Comparison of ENCODE assay signal across 16 mouse cellular contexts in the genomic region with DNA sequence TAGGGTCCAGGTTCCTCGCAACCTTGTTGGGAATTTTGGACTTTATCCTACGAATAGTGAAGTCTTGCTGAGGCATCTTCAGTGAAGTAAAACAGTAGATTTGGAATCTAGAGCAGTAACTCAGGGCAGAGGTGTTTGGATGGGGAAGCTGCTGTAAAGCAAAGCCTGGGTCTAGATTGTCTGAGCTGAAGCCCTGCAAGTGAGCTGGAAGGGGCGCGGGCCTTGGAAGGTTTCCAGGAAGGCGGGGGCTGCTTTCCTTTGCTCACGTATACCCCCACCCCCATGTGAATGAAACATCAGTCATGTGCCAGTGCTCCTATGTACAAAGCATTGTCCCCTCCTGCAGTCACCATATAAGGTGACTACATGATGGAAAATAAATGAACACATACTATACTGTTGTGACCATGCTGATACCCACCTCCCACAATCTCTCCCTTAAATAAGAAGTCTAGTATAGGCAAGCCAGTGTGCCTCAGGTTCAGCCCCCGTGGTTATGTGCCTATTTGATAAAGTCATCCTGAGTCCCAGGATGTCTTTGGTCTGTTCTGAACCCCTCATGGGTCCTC.
DNase-seq lines count a peak whose midpoint lies in the region; ATAC-seq and TF ChIP-seq lines count a peak whose summit lies in the region.
"Had no signal": no experiment of that assay in that cellular context is flagged by ENCODE, and none has a peak within 500 bp of the region (broad histone marks: within the 10 kb centered on the region; RNA-seq: fewer than 3 reads in every experiment).

No protein-coding gene starts in this region.

- TF ChIP-seq POLR2A in ES-Bruce4 (IDR thresholded peaks at IDR 0.05; ENCODE audit: insufficient read depth, low read length), result no peak

- peak overlapping the region; percentile 26; the same call in 1 of the 2 replicates for H3K27ac ChIP-seq in hindbrain, embryonic 13.5 days
- H3K27ac ChIP-seq in hindbrain, embryonic 16.5 days (ENCODE audit: low read depth, low read length), result no peak overlapping the region
- H3K27ac ChIP-seq in ES-Bruce4 (ENCODE audit: insufficient read depth, low read length), result peak overlapping the region; percentile 91
- peak overlapping the region; percentile 91 for H3K27ac ChIP-seq in heart, embryonic 15.5 days
- H3K27ac ChIP-seq: embryonic facial prominence, embryonic 15.5 days; forebrain, embryonic 15.5 days; gastrocnemius, adult 2 months; midbrain, embryonic 12.5 days had no signal

- 0 out of 2 replicates have a peak, but pooled peaks cover 6% of the 10 kb centered on the region for H3K9me3 ChIP-seq in hindbrain, embryonic 13.5 days
- peaks cover 7% of the 10 kb centered on the region; the same call in 1 of the 2 replicates for H3K9me3 ChIP-seq in hindbrain, embryonic 16.5 days (ENCODE audit: control insufficient read depth, low read length)
- peaks cover 11% of the 10 kb centered on the region for H3K9me3 ChIP-seq in ES-Bruce4 (replicated peaks; ENCODE audit: control insufficient read depth, insufficient read depth, low read length, poor library complexity, severe bottlenecking)
- H3K9me3 ChIP-seq in heart, embryonic 15.5 days (replicated peaks), result no peaks in the 10 kb centered on the region
- H3K9me3 ChIP-seq: embryonic facial prominence, embryonic 15.5 days; forebrain, embryonic 15.5 days had no signal

- no peak overlapping the region for H3K9ac ChIP-seq in hindbrain, embryonic 13.5 days
- no peak overlapping the region for H3K9ac ChIP-seq in hindbrain, embryonic 16.5 days (ENCODE audit: low read depth, low read length)
- no peak overlapping the region for H3K9ac ChIP-seq in ES-Bruce4 (ENCODE audit: low read depth, poor library complexity, severe bottlenecking)
- no peak overlapping the region for H3K9ac ChIP-seq in heart, embryonic 15.5 days
- H3K9ac ChIP-seq: embryonic facial prominence, embryonic 15.5 days; forebrain, embryonic 15.5 days; midbrain, embryonic 12.5 days had no signal

- H3K4me3 ChIP-seq in hindbrain, embryonic 13.5 days, result no peak overlapping the region
- no peak overlapping the region for H3K4me3 ChIP-seq in hindbrain, embryonic 16.5 days (ENCODE audit: low read length)
- no peak overlapping the region for H3K4me3 ChIP-seq in ES-Bruce4 (ENCODE audit: low read depth, low read length)
- no peak overlapping the region for H3K4me3 ChIP-seq in heart, embryonic 15.5 days
- H3K4me3 ChIP-seq: embryonic facial prominence, embryonic 15.5 days; forebrain, embryonic 15.5 days; gastrocnemius, adult 2 months; midbrain, embryonic 12.5 days had no signal

- no peaks in the 10 kb centered on the region for H3K27me3 ChIP-seq in hindbrain, embryonic 13.5 days
- H3K27me3 ChIP-seq in hindbrain, embryonic 16.5 days (replicated peaks; ENCODE audit: control insufficient read depth, insufficient read depth, low read length), result no peaks in the 10 kb centered on the region
- no peaks in the 10 kb centered on the region for H3K27me3 ChIP-seq in ES-Bruce4 (ENCODE audit: control insufficient read depth, insufficient read depth, low read length, poor library complexity, severe bottlenecking)
- no peaks in the 10 kb centered on the region for H3K27me3 ChIP-seq in heart, embryonic 15.5 days
- H3K27me3 ChIP-seq: embryonic facial prominence, embryonic 15.5 days; forebrain, embryonic 15.5 days; midbrain, embryonic 12.5 days had no signal

- no peak for TF ChIP-seq EP300 in ES-Bruce4 (IDR thresholded peaks at IDR 0.05; ENCODE audit: insufficient read depth, low read depth, low read length)

- DNase-seq in layer of hippocampus, adult 9-11 months, result peak; percentile 2
- no peak for DNase-seq in layer of hippocampus, adult 18-20 months (ENCODE audit: low spot score in 2 of 2)
- DNase-seq: cerebellum, adult 18-20 months; gastrocnemius, adult 2 months; liver; right cerebral cortex, postnatal 4 days; thymus, postnatal 14 days had no signal

- ATAC-seq in hindbrain, embryonic 13.5 days (ENCODE audit: low FRiP score), result no peak
- ATAC-seq in hindbrain, embryonic 16.5 days, result no peak
- no peak for ATAC-seq in heart, embryonic 15.5 days (replicated peaks; ENCODE audit: insufficient number of reproducible peaks, insufficient read depth, low FRiP score, low read depth)
- ATAC-seq in erythroid progenitor cell, adult 5-6 weeks (replicated peaks; ENCODE audit: low FRiP score, poor library complexity, severe bottlenecking), result no peak
- ATAC-seq: CD4-positive, CD25-positive, alpha-beta regulatory T cell, adult 4 months had no signal

- TF ChIP-seq CTCF in ES-Bruce4 (IDR thresholded peaks at IDR 0.05; ENCODE audit: low read depth, low read length), result no peak

- WGBS in hindbrain, embryonic 13.5 days, result 74% methylated on average over 7 of the region's 7 CpGs
- 69% methylated on average over 7 of the region's 7 CpGs for WGBS in hindbrain, embryonic 16.5 days
- WGBS in heart, embryonic 15.5 days, result 58% methylated on average over 7 of the region's 7 CpGs

- H3K36me3 ChIP-seq in hindbrain, embryonic 13.5 days, result 0 out of 2 replicates have a peak, but pooled peaks cover 3% of the 10 kb centered on the region
- H3K36me3 ChIP-seq in hindbrain, embryonic 16.5 days (ENCODE audit: control insufficient read depth, insufficient read depth, low read length), result no peaks in the 10 kb centered on the region
- H3K36me3 ChIP-seq in ES-Bruce4 (ENCODE audit: control insufficient read depth, insufficient read depth, low read length, poor library complexity, severe bottlenecking), result no peaks in the 10 kb centered on the region
- no peaks in the 10 kb centered on the region for H3K36me3 ChIP-seq in heart, embryonic 15.5 days
- H3K36me3 ChIP-seq: embryonic facial prominence, embryonic 15.5 days; forebrain, embryonic 15.5 days; midbrain, embryonic 12.5 days had no signal

- no peak overlapping the region for H3K4me2 ChIP-seq in hindbrain, embryonic 13.5 days
- H3K4me2 ChIP-seq in hindbrain, embryonic 16.5 days (ENCODE audit: low read length), result no peak overlapping the region
- H3K4me2 ChIP-seq in heart, embryonic 15.5 days, result no peak overlapping the region
- H3K4me2 ChIP-seq: embryonic facial prominence, embryonic 15.5 days; forebrain, embryonic 15.5 days; midbrain, embryonic 12.5 days had no signal

- H3K4me1 ChIP-seq in hindbrain, embryonic 13.5 days (replicated peaks), result peaks cover 11% of the 10 kb centered on the region; the same call in 1 of the 2 replicates
- peaks cover 6% of the 10 kb centered on the region for H3K4me1 ChIP-seq in hindbrain, embryonic 16.5 days (ENCODE audit: control insufficient read depth, insufficient read depth, low read depth, low read length)
- H3K4me1 ChIP-seq in ES-Bruce4 (ENCODE audit: control insufficient read depth, insufficient read depth, low read length), result no peaks in the 10 kb centered on the region
- peaks cover 18% of the 10 kb centered on the region for H3K4me1 ChIP-seq in heart, embryonic 15.5 days (replicated peaks)
- H3K4me1 ChIP-seq: forebrain, embryonic 15.5 days had no signal
